Mouse (Mus musculus) neural tube, postnatal 0 days (tissue): ENCODE data around the gene Tpd52l2. TPM values are rescaled to one million over a fixed set of nuclear protein-coding genes. Genes with fewer than 3 reads are reported as not detected.

Experiments used
- polyA plus RNA-seq: library from polyadenylated mRNA; unstranded; fragments of >200 nt; fragmentation: Nextera tagmentation; extraction: Ambion mirVana; gene quantifications from 2 replicates; pipeline ENCODE4 v1.2.1, GENCODE M21; 2015

Gene Tpd52l2
- 110 and 122 TPM in 2 replicates for polyA plus RNA-seq

GRCm38 (mm10) chr2:181496831-181497547, at the start of gene Tpd52l2:
Gene Tpd52l2 (plus strand): TSS chr2:181497142.

GRCm38 (mm10) chr2:181459153-181459672, 37.7 kb upstream of the Tpd52l2 start, which contains the start of gene Zbtb46:
Gene Zbtb46 (minus strand): TSS chr2:181459426.

GRCm38 (mm10) chr2:181493156-181493927, 3.6 kb upstream of the Tpd52l2 start, which contains the start of gene Abhd16b:
Gene Abhd16b (plus strand): TSS chr2:181493206.

GRCm38 (mm10) chr2:181520118-181520935, 23.4 kb downstream of the Tpd52l2 start, which contains the start of gene Dnajc5:
Gene Dnajc5 (plus strand): TSS chr2:181520485.

Other genes with a start within 250 kb of the Tpd52l2 start
- 7.7 and 9.2 TPM in 2 replicates for gene Gmeb2, start 209.1 kb upstream of the Tpd52l2 start, polyA plus RNA-seq
- gene Stmn3, start 182.6 kb upstream of the Tpd52l2 start, polyA plus RNA-seq: 1,810 and 1,899 TPM in 2 replicates
- gene Rtel1, start 177.4 kb upstream of the Tpd52l2 start, polyA plus RNA-seq: 18.6 and 30.0 TPM in 2 replicates
- gene Zgpat, start 132.2 kb upstream of the Tpd52l2 start, polyA plus RNA-seq: 42.7 and 53.2 TPM in 2 replicates
- 66.6 and 66.8 TPM in 2 replicates for gene Arfrp1, start 131.7 kb upstream of the Tpd52l2 start, polyA plus RNA-seq
- gene Lime1, start 117.1 kb upstream of the Tpd52l2 start, polyA plus RNA-seq: 27.5 and 35.9 TPM in 2 replicates
- gene Zbtb46, start 37.7 kb upstream of the Tpd52l2 start, polyA plus RNA-seq: 11.9 and 14.3 TPM in 2 replicates
- gene Abhd16b, start 3.9 kb upstream of the Tpd52l2 start, polyA plus RNA-seq: not detected in 2 replicates
- gene Dnajc5, start 23.3 kb downstream of the Tpd52l2 start, polyA plus RNA-seq: 256 and 272 TPM in 2 replicates
- 40.5 and 51.8 TPM in 2 replicates for gene Uckl1, start 87.8 kb downstream of the Tpd52l2 start, polyA plus RNA-seq
- 38.9 and 44.0 TPM in 2 replicates for gene Prpf6, start 94.7 kb downstream of the Tpd52l2 start, polyA plus RNA-seq
- gene Zfp512b, start 95.7 kb downstream of the Tpd52l2 start, polyA plus RNA-seq: 67.1 and 78.8 TPM in 2 replicates
- 125 and 145 TPM in 2 replicates for gene Samd10, start 102.1 kb downstream of the Tpd52l2 start, polyA plus RNA-seq
- gene Gm29797, start 159.9 kb downstream of the Tpd52l2 start, polyA plus RNA-seq: not detected in 2 replicates
- 17.0 and 18.8 TPM in 2 replicates for gene Sox18, start 174.5 kb downstream of the Tpd52l2 start, polyA plus RNA-seq
- 52.5 and 63.6 TPM in 2 replicates for gene Tcea2, start 183.2 kb downstream of the Tpd52l2 start, polyA plus RNA-seq
- gene Rgs19, start 196.8 kb downstream of the Tpd52l2 start, polyA plus RNA-seq: 62.4 and 72.0 TPM in 2 replicates
- gene Lkaaear1, start 201.3 kb downstream of the Tpd52l2 start, polyA plus RNA-seq: not detected in 2 replicates
- gene Oprl1, start 217.9 kb downstream of the Tpd52l2 start, polyA plus RNA-seq: 72.5 and 79.2 TPM in 2 replicates